Mouse (Mus musculus): ENCODE measurements around the gene Morc3.

Gene Morc3

GRCm38 (mm10) chr16:93923788-93924187, 91.9 kb downstream of the Morc3 start:
- DNase-seq (ENCODE audit: low read depth) = no peak

All from induced T-regulatory cell, adult 2 months (primary cell).